Mouse (Mus musculus) thymus, postnatal 10 days (tissue): ENCODE measurements around the gene Cdk12.
A peak's percentile ranks its signal among the peaks of the same experiment; 100 is the strongest.
"Not testable (repeated sequence)": the region's sequence is repeated elsewhere in the genome, so short reads cannot be mapped to it uniquely, and the experiment has no call there.

Experiments used
- DNase-seq, 2 experiments: peaks; one replicate each; pipeline ENCODE4 v3.0.0; 2021; ENCODE audit warnings: low spot score in 2 of 2

Cdk12 gene

GRCm38 (mm10) chr11:98202641-98203350, at the start of gene Cdk12:
Gene Cdk12 (plus strand): TSS chr11:98203059.
- peak; percentile 95 for DNase-seq

- DNase-seq: no peak
Observed at GRCm38 (mm10) chr11:98155094-98155493, 47.8 kb upstream of the Cdk12 start.

GRCm38 (mm10) chr11:98168400-98168799, 34.5 kb upstream of the Cdk12 start:
- no peak for DNase-seq

GRCm38 (mm10) chr11:98182149-98182548, 20.7 kb upstream of the Cdk12 start:
- DNase-seq: not testable (repeated sequence)

GRCm38 (mm10) chr11:98187640-98188395, 15.0 kb upstream of the Cdk12 start:
- DNase-seq: no peak

GRCm38 (mm10) chr11:98190820-98191219, 12.0 kb upstream of the Cdk12 start:
- DNase-seq: no peak

GRCm38 (mm10) chr11:98192901-98193805, 9.7 kb upstream of the Cdk12 start, which contains the start of gene Med1:
Gene Med1 (minus strand): TSS chr11:98193293.
- peak; percentile 90 to 93 for DNase-seq

GRCm38 (mm10) chr11:98201791-98202640, 843 bp upstream of the Cdk12 start:
- peak; percentile 17 to 19 for DNase-seq

GRCm38 (mm10) chr11:98203351-98203911, 572 bp downstream of the Cdk12 start:
- peak in 1 of 2 experiments; percentile 6 for DNase-seq

- DNase-seq: no peak
Observed at GRCm38 (mm10) chr11:98203931-98204421, 1.1 kb downstream of the Cdk12 start.

- DNase-seq: no peak
Observed at GRCm38 (mm10) chr11:98205463-98205862, 2.6 kb downstream of the Cdk12 start.

GRCm38 (mm10) chr11:98206281-98206680, 3.4 kb downstream of the Cdk12 start:
- not testable (repeated sequence) for DNase-seq

GRCm38 (mm10) chr11:98209661-98210060, 6.8 kb downstream of the Cdk12 start:
- DNase-seq: not testable (repeated sequence)

- no peak for DNase-seq
Observed at GRCm38 (mm10) chr11:98213311-98213710, 10.5 kb downstream of the Cdk12 start.

GRCm38 (mm10) chr11:98226349-98226748, 23.5 kb downstream of the Cdk12 start:
- no peak for DNase-seq

GRCm38 (mm10) chr11:98238416-98238815, 35.6 kb downstream of the Cdk12 start:
- DNase-seq: no peak

GRCm38 (mm10) chr11:98238995-98239394, 36.1 kb downstream of the Cdk12 start:
- no peak for DNase-seq

GRCm38 (mm10) chr11:98242910-98243309, 40.1 kb downstream of the Cdk12 start:
- DNase-seq: not testable (repeated sequence)

GRCm38 (mm10) chr11:98244415-98244814, 41.6 kb downstream of the Cdk12 start:
- DNase-seq: no peak

GRCm38 (mm10) chr11:98247325-98247724, 44.5 kb downstream of the Cdk12 start:
- no peak for DNase-seq
